Mouse (Mus musculus): Measurements from ENCODE around the gene Zswim3.
A peak's percentile ranks its signal among the peaks of the same experiment; 100 is the strongest.
"Not testable (repeated sequence)": the region's sequence is repeated elsewhere in the genome, so short reads cannot be mapped to it uniquely, and the experiment has no call there.

Gene Zswim3

DNA sequence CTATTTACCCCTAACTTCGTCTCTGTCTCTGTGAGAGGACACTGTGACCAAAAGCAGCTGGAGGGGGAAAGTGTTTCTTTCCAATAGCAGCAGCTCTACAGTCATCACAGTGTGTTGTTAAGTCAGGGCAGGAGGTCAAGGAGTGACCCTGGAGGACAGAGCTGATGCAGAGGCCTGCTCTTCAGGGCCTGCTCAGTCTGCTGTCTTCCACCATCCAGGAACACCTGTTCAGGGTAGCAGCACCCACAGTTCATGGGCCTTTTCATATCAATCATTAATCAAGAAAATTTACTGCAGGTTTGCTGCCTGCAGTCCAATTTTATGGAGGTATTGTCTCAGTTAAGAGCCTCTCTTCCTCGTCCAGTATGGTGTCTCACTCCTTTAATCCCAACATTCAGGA, 8.7 kb downstream of the Zswim3 start:
- DNase-seq (ENCODE audit: low spot score), result no peak

DNA sequence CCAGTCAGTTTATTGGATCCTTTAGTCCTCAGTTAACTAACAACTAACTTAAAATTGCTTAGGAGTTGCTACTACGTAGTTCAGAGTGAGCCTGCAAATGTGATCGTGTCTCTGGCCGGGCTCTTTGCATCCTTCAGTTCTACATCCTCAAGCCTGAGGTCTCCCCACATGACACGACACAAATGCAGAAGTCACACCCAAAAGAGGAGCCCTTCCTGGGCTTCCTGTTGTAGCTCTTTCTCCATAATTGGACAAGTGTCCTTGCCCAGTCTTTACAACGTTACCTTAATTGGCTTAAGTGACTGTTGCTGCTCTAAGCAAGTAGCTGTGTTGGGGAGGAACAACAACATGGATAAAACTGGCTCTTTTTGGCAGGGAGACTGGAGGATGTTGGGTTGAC, 10.4 kb downstream of the Zswim3 start:
- DNase-seq (ENCODE audit: low spot score), result no peak

DNA sequence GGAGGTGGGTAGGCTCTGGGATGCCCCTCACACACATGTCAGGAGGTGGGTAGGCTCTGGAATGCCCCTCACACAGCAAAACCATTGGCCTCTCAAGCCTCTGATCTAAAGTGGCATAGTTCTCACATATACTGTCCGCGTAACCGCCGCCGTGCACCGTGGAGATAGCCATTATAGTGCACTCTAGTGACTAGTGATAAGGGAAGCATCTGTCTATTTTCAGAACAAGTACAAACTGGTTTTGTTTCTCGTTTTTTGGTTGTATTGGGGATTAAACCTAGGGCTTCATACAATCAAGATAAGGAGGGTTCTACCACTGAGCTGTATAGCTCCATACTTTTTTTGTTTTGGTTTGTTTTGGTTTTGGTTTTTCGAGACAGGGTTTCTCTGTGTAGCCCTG, 10.9 kb downstream of the Zswim3 start:
- DNase-seq (ENCODE audit: low spot score), result no peak

DNA sequence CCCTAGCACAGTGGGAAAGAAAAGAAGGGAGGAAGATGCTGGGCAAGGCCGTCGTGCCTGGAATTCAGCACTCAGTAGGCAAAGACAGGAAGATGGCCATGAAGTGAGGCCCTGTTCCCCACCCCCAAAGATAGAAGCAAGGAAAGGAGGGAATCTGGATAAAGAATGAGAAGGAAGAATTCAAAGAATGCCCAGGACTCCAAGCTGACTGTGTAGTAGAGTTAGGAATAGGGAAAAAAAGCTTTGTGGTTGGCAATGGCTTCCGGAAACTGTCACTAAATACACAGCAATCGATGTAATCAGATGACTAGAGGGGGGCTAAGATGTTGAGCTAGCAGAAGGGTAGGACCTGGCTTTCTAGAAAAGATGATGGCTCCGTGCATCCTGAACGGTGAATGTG, 12.3 kb downstream of the Zswim3 start:
- DNase-seq (ENCODE audit: low spot score), result no peak

DNA sequence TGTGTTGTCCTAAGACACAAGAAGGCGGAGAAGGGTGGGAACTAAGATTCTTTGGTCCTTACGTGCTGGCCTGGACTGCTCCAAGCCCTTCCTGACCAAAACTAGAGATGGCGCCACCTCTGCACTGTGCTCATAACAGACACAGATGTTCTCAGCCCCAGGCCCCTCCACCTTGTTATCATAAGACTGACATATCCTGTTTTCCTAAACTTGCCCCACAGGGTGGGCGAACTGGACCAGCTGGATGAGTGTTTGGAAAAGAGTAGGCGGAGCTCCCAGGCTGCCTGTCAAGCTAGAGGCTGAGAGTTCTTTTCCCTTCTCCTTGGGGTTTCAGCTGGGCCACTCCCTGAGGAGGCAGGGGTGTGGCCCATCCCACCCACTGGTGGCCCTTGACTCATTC, 12.8 kb downstream of the Zswim3 start:
- no peak for DNase-seq (ENCODE audit: low spot score)

DNA sequence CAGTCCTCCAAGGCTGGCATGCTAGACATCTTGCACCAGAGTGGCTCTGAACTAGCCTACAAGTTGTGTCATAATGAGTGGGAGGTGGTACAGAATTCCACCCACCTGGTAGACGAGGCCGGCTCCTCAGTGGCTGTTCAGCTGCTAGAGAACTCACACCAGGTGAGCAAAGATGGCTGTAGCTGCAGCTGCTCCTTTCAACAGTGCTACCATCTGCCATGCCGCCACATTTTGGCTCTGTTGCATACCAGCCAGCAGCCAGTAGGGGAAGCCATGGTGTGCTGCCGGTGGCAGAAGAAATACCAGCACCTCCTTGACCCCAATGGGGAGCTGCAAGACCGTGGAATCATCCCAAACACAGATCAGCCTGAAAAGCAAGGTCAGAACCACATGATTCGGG, 16.2 kb downstream of the Zswim3 start:
- DNase-seq (ENCODE audit: low spot score), result no peak

DNA sequence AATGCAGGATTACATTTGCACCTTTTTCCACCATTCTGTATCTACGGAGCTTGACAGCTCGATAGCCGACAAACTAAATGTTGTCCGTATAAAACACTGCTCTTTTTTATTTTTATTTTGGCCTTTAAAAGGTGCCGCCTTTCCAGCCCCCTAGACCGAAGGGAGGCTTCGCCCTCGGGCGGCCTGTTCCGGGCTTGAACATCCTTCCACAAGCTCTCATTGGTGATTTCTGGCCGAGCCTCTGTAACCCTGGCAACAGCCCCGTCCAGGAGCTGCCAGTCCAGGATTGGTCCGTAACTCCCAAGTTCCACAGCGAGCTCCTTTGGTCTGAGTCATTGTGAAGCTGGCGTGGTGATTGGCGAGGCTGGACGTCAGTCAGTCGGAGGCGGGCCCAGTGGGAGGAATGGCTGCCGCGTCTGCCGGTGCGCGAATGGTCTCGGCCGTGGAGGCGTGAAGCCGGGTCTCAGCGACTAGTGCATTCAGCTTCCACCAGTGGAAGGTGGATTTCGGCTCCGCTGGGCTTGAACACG, 17.8 kb downstream of the Zswim3 start, which contains the start of gene Zswim1:
TSS of gene Zswim1 (plus strand) at position 51 of the 530 bp plus-strand sequence.
- DNase-seq (ENCODE audit: low spot score), result peak; percentile 97

DNA sequence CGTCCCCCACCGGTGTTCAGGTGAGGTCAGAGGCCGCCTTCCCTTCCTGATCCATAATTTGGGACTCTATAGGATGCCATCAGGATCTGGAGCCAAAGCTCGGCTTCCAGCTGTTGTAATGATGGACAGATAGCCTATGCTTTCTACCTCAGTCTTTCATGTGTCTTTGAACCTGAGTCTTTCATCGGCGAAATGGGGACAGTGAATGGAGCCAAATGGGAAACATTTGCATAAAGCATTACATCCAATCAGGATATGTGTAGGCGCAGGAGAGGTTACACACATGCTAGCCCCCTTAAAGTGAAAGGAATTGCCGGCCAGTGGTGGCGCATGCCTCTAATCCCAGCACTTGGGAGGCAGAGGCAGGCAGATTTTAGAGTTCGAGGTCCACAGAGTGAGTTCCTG, 18.3 kb downstream of the Zswim3 start:
- no peak for DNase-seq (ENCODE audit: low spot score)

DNA sequence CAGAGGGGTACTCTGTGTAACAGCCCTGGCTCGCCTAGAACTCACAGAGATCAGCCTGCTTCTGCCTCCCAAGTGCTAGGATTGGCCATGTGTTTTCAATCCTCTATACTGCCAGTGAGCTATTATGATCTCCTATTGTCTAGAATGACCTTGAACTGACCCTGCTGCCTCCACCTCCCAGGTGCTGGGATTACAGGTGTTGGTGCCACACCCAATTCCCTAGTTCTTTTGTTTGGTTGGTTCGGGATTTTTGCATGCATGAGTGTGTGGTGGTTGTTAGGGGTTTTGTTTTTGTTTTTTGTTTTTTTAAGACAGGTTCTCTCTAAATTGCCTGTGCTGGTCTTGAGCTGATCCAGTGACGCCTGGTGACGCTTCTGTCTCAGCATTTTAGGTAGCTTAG, 19.1 kb downstream of the Zswim3 start:
- no peak for DNase-seq (ENCODE audit: low spot score)

DNA sequence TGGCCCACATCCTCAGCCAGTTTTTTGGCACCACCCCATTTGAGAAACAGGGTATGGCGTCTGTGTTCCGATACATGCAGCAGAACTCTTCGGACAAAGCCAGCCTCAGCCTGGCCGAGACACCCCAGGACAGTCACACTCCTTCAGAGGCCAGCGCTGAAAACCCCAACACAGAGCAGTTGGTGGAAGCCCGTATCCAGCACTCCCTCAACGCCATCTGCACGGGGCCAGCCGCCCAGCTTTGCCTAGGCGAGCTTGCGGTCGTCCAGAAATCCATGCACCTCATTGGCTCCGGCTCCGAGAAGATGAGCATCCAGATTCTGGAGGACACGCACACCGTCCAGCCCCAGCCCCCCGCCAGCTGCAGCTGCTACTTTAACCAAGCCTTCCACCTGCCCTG, 20.6 kb downstream of the Zswim3 start:
- no peak for DNase-seq (ENCODE audit: low spot score)

DNA sequence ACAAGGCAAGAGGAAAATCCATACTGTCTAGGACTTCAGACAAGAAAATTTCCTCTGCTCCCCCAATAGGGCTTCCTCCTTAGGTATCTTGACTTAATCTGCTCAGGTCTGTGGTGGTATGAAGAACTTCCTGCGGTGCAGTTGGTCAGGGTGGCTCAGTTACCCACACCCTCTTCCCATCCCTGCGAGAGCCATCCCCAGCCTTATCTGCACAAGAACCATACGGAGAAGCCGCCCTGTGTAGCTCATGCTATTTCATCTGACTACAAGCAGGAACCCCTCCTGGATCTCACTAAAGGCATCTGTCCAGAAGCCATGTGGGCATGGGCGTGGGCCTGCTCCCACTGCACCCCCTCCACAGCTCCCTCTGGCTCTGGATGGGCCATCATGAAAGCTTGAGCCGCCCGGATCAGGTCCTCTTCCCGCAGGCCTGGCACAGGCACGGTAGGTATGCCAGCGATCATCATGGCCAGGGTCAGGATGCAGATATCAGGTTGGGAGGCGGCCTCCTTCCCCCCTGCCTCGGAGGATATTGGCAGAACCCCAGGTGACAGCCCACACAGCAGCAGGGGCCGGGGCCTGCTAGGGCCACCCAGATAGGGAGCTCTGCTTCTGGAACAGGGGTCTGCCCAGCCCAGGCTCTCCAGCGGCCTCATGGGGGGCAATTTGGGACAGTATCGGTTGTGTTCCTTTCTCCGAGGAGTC, 22.4 kb downstream of the Zswim3 start:
- no peak for DNase-seq (ENCODE audit: low spot score)

DNA sequence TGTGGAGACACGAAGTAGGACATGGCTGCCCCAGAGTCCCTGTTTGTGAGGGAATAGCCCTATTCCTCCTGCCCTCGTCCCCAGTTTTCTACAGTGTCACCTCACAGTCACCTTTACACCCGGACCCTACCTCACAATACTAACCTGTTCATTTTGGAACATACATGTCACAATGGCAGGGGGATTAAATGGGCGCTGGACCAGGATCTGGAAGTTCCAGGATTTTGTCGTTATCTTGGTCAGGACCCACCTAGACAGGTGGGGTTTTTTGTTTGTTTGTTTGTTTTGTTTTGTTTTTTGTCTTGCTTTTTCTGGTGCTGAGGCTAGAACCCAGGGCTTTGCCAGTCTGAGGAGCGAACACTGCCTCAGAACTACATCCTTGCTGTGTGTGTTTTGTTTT, 23.5 kb downstream of the Zswim3 start, which contains the start of gene Spata25:
TSS of gene Spata25 (minus strand) at position 101 of the 400 bp plus-strand sequence.
- DNase-seq (ENCODE audit: low spot score), result no peak

DNA sequence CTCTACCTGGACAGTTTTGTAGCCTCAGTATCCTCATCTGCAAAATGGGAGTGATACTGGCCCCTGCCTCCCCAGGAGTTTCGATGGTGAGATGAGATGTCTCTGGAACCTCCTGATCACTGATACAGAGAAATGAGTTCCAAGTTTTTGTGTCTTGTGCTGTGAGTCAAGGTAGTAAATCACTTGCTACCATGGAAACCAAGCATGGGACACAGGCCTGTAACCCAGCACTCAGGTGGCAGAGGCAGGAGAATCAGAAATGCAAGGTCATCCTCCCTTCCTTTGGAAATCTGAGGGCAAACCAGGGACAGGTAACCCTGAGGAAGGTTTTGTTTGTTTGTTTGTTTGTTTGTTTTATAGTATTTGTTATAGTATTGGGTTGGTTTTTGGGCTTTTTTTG, 24.2 kb downstream of the Zswim3 start:
- no peak for DNase-seq (ENCODE audit: low spot score)

DNA sequence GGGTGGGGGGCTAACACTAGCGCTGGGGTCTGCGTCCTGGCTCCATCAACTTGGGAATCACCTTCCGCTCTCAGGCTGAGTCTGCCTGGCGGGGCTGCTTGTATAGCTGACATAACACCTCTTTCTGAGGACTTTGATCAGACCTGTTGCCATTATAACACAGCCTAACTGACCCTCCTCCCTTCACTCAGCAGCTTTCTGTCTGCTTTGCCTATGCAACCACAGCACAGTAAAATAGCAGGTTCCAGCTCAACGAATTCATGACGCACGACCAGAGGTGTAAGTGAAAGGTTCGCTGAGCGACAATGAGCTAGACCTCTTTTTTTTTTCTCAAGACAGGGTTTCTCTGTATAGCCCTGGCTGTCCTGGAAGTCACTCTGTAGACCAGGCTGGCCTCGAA, 26.1 kb downstream of the Zswim3 start:
- no peak for DNase-seq (ENCODE audit: low spot score)

DNA sequence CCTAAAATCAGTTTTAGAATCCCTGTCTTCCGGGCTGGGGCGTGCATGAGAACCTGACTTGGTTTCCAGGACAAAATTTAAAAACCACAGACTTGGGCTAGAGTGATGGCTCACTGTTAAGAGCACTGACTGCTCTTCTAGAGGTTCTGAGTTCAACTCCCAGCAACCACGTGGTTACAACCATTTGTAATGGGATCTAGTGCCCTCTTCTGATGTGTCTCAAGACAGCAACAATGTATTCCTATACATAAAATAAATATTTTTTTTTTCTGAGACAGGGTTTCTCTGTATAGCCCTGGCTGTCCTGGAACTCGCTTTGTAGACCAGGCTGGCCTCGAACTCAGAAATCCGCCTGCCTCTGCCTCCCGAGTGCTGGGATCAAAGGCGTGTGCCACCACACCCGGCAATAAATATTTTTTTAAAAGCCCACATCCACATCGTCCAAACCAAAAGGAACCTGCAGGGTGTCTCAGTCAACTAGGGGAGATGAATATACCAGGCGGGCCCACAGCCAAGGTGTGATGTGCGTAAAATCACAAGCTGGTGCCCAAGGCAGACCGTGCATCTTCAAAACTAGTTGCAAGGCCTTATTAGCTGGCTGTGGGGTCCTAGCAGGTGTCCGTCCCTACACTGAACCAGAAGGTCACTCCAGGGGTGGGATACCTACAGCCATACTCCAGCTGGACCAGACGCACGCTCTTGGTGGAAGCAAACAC, 27.3 kb downstream of the Zswim3 start:
- no peak for DNase-seq (ENCODE audit: low spot score)

DNA sequence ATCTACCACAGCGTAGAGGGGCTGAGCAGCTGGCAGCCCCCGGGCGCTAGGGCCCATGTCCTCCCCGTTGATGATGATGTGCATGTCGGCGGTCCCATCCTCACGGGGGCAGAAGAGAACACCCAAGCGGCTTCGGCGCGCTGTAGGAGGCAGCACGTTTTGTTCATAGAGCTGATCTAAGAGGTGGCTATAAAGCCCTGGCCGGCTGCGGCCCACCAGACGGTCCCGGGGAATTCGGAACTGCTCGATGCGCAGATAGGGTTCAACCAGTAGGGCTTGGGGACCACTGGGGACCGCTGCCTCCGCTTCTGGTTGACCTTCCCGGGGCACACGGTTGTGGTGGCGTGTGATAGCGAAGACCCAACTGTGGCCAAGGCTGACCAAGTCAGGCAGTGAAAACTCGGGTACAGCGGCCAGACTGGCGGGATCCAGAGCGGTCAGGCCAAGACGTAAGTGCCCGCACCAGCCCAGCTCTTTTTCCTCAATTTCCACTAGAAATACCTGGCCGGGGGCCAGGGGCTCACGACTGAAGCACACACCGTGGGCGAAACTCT, 27.9 kb downstream of the Zswim3 start, which contains the start of gene Ctsa:
TSS of gene Ctsa (plus strand) at position 126 of the 554 bp plus-strand sequence.
- DNase-seq (ENCODE audit: low spot score), result peak; percentile 74

DNA sequence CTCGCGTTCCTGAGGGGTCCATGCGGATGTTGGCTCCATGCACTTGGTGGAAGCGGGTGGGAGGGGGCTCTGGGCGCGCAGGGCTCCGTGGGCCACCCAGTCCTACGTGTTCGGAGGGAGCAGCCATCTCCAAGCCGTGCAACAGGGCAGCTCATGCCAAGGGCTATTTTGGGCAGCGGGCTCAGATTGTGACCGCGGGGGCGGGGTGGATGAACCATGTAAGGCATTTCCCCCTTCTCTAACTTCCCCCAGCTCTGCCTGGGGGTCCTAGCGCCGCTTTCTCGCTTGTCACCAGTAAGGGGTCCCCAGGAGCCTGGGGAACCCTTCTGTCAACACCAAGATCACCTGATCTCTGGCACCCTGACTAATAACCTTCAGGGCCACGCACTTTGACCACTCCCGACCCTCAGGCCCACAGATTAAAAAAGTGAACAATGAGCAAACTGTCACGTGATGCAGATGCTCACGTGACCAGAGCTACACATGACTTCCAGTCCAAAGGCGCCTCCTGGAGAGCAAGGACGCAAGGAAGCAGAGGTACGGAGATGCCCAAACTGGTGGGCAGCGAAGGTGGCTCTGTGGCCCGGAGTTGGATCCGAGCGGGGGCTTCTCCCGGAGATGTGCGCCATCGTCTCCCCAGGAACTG, 28.5 kb downstream of the Zswim3 start, which contains the start of gene Neurl2:
TSS of gene Neurl2 (minus strand) at position 143 of the 646 bp plus-strand sequence.
- peak; percentile 85 for DNase-seq (ENCODE audit: low spot score)

DNA sequence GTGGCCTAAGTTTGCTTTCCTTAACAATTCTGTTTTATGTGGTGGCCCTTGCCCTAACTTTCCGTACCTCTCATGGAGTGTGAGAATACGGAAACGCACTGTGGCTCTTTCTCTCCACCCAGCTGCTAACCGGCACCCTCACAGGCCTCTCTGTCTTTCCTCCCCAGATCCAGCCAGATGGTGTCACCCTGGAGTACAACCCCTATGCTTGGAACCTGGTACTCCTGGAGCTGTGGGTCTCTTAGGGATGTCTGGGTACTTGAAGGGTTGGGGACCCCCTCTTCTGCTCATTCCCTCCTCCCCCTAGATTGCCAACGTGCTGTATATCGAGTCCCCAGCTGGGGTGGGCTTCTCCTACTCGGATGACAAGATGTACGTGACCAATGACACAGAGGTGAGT, 29.6 kb downstream of the Zswim3 start:
- no peak for DNase-seq (ENCODE audit: low spot score)

DNA sequence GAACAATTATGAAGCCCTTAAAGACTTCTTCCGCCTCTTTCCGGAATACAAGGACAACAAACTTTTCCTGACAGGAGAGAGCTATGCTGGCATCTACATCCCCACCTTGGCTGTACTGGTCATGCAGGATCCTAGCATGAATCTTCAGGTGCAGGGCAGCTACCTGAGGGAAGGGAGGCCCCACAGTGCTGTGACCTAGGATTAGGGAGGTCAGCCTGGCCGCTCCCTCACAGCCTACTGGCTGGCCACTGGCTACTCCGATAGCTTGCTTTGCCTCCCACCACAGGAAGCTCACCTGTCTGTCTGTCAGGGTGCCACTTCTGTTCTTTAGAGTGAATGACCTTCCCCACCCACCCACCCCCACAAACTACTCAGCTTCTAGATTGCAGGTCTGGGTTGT, 30.3 kb downstream of the Zswim3 start:
- DNase-seq (ENCODE audit: low spot score), result no peak

DNA sequence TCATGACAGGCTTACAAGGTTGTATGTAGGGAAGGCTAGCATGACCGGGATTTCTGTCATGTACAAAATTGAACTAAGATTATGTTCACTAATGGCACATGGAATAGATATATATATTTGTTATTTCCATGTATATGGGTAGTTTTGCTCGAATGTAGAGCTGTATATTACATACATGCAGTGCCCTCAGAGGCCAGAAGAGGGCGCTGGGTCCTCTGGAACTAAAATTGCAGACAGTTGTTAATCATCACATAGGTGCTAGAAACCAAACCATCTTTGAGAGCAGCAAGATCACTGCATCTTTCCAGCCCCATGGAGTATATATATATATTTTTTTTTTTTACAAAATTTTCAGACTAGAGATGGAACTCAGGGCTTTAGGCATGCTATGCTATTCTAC, 40.9 kb downstream of the Zswim3 start:
- no peak for DNase-seq (ENCODE audit: low spot score)

DNA sequence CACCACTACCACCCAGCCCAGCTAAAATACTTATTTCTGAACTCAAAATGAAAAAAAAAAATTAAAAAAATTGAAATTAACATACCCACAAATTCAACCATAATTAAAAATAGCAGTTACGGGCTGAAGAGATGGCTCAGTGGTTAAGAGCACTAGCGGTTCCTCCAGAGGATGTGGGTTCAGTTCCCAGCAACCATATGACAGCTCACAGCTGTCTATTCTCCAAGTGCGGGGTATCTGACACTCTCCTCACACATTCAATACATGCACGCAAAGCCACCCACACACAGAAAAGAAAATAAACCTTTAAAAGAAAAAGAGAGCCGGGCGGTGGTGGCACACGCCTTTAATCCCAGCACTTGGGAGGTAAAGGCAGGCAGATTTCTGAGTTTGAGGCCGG, 45.2 kb downstream of the Zswim3 start:
- no peak for DNase-seq (ENCODE audit: low spot score)

DNA sequence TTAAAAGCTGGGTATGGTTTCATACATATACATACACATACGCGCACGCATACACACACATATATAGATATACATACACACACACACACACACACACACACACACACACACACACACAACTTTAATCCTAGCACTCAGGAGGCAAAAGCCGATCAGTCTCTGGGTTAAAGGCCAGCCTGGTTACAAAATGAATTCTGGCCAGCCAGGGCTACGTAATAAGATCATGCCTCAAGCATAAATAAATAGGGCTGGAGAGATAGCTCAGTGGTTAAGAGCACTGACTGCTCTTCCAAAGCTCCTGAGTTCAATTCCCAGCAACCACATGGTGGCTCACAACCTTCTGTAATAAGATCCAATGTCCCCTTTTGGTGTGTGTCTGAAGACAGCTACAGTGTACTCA, 50.7 kb downstream of the Zswim3 start:
- not testable (repeated sequence) for DNase-seq (ENCODE audit: low spot score)
